Mouse (Mus musculus) c-Kit-negative CD71-positive TER-119-positive erythroid progenitor cells, embryonic 14.5 days (primary cell): ENCODE results near the gene Ncan.

Experiments used
- DNase-seq: peaks from one replicate; pipeline ENCODE4 v3.0.0-alpha.2; 2013; ENCODE audit warnings: low read depth, low spot score

The Ncan gene

GRCm38 (mm10) chr8:70129309-70129952 is 8.8 kb upstream of the Ncan start:
- DNase-seq: no peak

- DNase-seq: no peak
Measured at GRCm38 (mm10) chr8:70128435-70128834, 7.8 kb upstream of the Ncan start.

- no peak for DNase-seq
Measured at GRCm38 (mm10) chr8:70124992-70125391, 4.3 kb upstream of the Ncan start.

- no peak for DNase-seq
Measured at GRCm38 (mm10) chr8:70122863-70123262, 2.2 kb upstream of the Ncan start.

GRCm38 (mm10) chr8:70118726-70119700 is 1.7 kb downstream of the Ncan start:
- DNase-seq: no peak

GRCm38 (mm10) chr8:70117611-70118010 is 3.1 kb downstream of the Ncan start:
- DNase-seq: no peak

- no peak for DNase-seq
Measured at GRCm38 (mm10) chr8:70114892-70115291, 5.8 kb downstream of the Ncan start.

GRCm38 (mm10) chr8:70114488-70114887 is 6.2 kb downstream of the Ncan start:
- DNase-seq: no peak

GRCm38 (mm10) chr8:70112401-70113016 is 8.2 kb downstream of the Ncan start:
- no peak for DNase-seq

- no peak for DNase-seq
Measured at GRCm38 (mm10) chr8:70111192-70111795, 9.4 kb downstream of the Ncan start.

- no peak for DNase-seq
Measured at GRCm38 (mm10) chr8:70110451-70110850, 10.2 kb downstream of the Ncan start.

- no peak for DNase-seq
Measured at GRCm38 (mm10) chr8:70104922-70105321, 15.8 kb downstream of the Ncan start.

- DNase-seq: no peak
Measured at GRCm38 (mm10) chr8:70104506-70104905, 16.2 kb downstream of the Ncan start.

GRCm38 (mm10) chr8:70100241-70100640 is 20.4 kb downstream of the Ncan start:
- no peak for DNase-seq

GRCm38 (mm10) chr8:70099276-70099675 is 21.4 kb downstream of the Ncan start:
- DNase-seq: no peak

GRCm38 (mm10) chr8:70092786-70093185 is 27.9 kb downstream of the Ncan start:
- no peak for DNase-seq

- DNase-seq: no peak
Measured at GRCm38 (mm10) chr8:70089296-70089960, 31.2 kb downstream of the Ncan start.

- no peak for DNase-seq
Measured at GRCm38 (mm10) chr8:70087836-70088650, 32.6 kb downstream of the Ncan start.

GRCm38 (mm10) chr8:70087237-70087636 is 33.4 kb downstream of the Ncan start:
- no peak for DNase-seq

- no peak for DNase-seq
Measured at GRCm38 (mm10) chr8:70086151-70086550, 34.5 kb downstream of the Ncan start.
